Mouse (Mus musculus) 3134 (cell line): ENCODE measurements around the gene Tinf2.
A peak's percentile ranks its signal among the peaks of the same experiment; 100 is the strongest.

ENCODE experiments used
- DNase-seq: peaks from one replicate; pipeline ENCODE4 v3.0.0-alpha.2; 2011; ENCODE audit warnings: low spot score; ENCODE audit not compliant: insufficient read length; ENCODE audit errors: extremely low read depth

Gene Tinf2

GRCm38 (mm10) chr14:55681160-55682117, at the start of gene Tinf2:
Gene Tinf2, minus strand, starts transcription at chr14:55681820.
- DNase-seq: peak; percentile 96

DNA sequence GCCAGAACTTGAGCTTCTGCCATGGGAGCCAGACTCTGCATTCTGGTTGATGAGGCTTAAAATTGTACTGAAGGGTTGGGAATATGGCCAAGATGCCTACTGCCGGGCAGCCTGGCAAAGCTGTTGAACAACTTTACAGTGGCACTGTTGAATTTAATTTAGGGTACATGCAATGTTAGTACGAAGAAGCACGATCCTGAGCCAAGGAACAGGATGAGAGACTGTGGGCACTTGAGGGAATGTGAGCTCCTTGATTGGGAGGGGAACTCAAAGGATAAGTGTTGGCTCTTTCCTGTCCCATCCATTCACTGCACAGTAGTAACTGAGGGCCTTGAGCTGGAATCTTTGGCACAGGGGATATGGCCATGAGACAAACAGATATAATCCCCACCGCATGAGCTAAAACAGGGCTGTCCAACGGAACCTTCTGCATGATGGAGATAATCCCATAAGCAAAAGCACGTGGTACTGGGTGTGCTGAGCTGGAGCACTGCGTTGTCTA, 49.0 kb upstream of the Tinf2 start:
- DNase-seq: no peak

- peak; percentile 57 for DNase-seq
Observed at GRCm38 (mm10) chr14:55730116-55730515, 48.5 kb upstream of the Tinf2 start.

- no peak for DNase-seq
Observed at GRCm38 (mm10) chr14:55727889-55728685, 46.5 kb upstream of the Tinf2 start.

- DNase-seq: no peak
Observed at GRCm38 (mm10) chr14:55726261-55726660, 44.6 kb upstream of the Tinf2 start.

DNA sequence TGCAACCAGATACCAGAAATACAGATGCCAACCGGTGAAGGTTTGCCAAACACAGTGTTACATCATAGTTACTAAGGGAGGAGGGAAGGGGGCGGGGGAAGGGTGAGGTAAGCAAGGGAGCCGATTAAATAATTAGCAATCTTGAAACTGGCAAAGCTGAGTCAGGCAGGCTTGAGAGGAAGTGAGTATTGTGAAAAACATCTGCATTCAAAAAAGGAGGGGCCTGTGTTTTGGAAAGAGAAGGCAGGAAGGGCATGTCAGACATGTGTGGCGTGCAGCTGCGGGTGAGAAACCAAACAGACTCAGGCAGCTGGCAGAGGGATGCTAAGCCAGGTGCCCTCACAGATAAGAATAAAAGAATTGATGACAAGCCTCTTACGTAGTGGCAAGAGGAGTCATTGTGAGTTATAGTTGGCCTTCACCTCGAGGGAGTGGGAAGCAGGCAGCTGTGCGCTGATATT, 42.8 kb upstream of the Tinf2 start:
- peak; percentile 80 for DNase-seq

GRCm38 (mm10) chr14:55723433-55723832, 41.8 kb upstream of the Tinf2 start:
- DNase-seq: no peak

DNA sequence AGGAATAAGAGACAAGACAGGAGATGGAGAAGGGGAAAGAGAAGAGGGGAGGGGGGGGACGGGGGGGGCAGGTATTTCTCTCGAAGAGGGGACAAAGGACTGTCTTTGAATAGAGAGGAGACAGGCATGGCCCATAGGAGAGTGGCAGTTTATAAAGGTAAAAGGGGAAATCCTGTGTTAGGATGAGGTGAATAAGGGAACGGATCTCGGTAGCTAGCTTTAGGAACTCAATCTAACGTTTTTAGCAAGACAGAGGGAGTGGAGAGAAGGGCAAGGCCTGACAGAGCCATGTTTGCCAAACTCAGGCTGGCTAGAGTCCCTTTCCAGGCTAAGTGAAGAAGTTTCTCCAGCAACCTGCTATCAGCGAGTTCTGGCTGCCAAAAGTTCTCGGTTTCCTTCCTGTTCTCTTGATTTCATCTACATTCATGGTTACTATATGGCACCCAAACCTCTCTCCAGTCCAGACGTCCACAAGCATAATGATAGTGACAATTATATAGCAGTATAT, 40.9 kb upstream of the Tinf2 start:
- no peak for DNase-seq

GRCm38 (mm10) chr14:55721700-55722437, 40.2 kb upstream of the Tinf2 start, which contains the start of gene Rabggta:
Gene Rabggta, minus strand, starts transcription at chr14:55722263.
- peak; percentile 88 for DNase-seq

- DNase-seq: no peak
Observed at GRCm38 (mm10) chr14:55721076-55721475, 39.5 kb upstream of the Tinf2 start.

GRCm38 (mm10) chr14:55720666-55721065, 39.0 kb upstream of the Tinf2 start:
- DNase-seq: no peak

GRCm38 (mm10) chr14:55719737-55720136, 38.1 kb upstream of the Tinf2 start:
- DNase-seq: no peak

DNA sequence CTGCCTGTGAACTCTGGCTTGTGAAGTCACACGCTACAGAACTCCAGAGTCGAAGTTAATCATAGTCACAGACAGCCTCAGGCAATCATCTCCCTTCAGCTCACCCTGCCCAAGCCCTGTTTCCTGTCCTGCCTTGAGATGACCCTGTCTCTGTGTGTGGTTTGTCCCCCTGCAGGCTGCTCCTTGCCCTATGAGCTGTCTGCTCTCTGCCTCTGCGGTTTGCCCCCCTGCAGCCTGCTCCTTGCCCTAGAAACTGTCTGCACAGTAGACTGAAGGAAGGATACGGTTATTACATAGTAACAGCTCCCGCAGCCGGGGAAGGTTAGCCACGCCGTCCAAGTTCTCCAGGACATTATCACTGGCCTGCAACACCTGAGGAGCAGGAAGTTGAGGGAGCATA, 35.3 kb upstream of the Tinf2 start:
- no peak for DNase-seq

- no peak for DNase-seq
Observed at GRCm38 (mm10) chr14:55716271-55716670, 34.7 kb upstream of the Tinf2 start.

- peak; percentile 56 for DNase-seq
Observed at GRCm38 (mm10) chr14:55714893-55715292, 33.3 kb upstream of the Tinf2 start.

GRCm38 (mm10) chr14:55713729-55714122, 32.1 kb upstream of the Tinf2 start, which contains the start of gene Tgm1:
Gene Tgm1, minus strand, starts transcription at chr14:55713926.
- DNase-seq: no peak

GRCm38 (mm10) chr14:55713007-55713728, 31.5 kb upstream of the Tinf2 start:
- DNase-seq: no peak

- no peak for DNase-seq
Observed at GRCm38 (mm10) chr14:55711786-55712185, 30.2 kb upstream of the Tinf2 start.

DNA sequence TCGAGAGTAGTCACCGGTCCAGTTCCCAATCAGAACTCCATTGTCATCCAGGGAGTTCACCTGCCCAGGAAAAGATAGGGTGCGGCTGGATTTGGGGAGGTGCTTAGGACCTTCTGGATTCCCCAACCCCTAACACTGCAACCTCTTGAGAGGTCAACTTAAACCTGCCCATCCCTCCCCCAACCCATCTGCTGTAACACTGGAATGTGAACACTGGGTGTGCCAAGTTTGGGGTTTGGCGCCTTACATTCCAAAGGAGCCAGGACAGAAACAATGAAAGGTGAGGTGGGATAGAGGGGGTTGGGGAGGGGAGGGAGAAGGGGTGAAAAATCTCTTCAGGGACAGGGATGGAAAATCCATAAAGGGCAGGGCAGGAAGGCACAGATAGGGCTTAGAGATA, 27.9 kb upstream of the Tinf2 start:
- no peak for DNase-seq

GRCm38 (mm10) chr14:55707397-55707796, 25.8 kb upstream of the Tinf2 start:
- DNase-seq: no peak
